Mouse (Mus musculus): ENCODE measurements at regions not wholly inside any gene's neighbourhood (a gene's known extent, or its start where the extent isn't known, plus 50 kb on each side); places are given as distances from the start of the nearest gene placed in this dataset.

- DNase-seq: no peak
Measured at GRCm38 (mm10) chr8:10707122-10707521, 301.1 kb downstream of the Irs2 start.

- no peak for DNase-seq
Measured at GRCm38 (mm10) chr8:10705909-10706308, 302.3 kb downstream of the Irs2 start.

GRCm38 (mm10) chr8:10702755-10703154, 305.5 kb downstream of the Irs2 start:
- no peak for DNase-seq

GRCm38 (mm10) chr8:10702248-10702647, 306.0 kb downstream of the Irs2 start:
- DNase-seq: no peak

GRCm38 (mm10) chr8:10701648-10702061, 306.6 kb downstream of the Irs2 start:
- no peak for DNase-seq

GRCm38 (mm10) chr8:10701226-10701625, 307.0 kb downstream of the Irs2 start:
- DNase-seq: no peak

GRCm38 (mm10) chr8:10699669-10700068, 308.6 kb downstream of the Irs2 start:
- DNase-seq: no peak

GRCm38 (mm10) chr8:10695181-10695580, 313.1 kb downstream of the Irs2 start:
- DNase-seq: no peak

GRCm38 (mm10) chr8:10690659-10691058, 317.6 kb downstream of the Irs2 start:
- no peak for DNase-seq

- no peak for DNase-seq
Measured at GRCm38 (mm10) chr8:10689881-10690280, 318.4 kb downstream of the Irs2 start.

GRCm38 (mm10) chr8:10687867-10688561, 320.2 kb downstream of the Irs2 start:
- no peak for DNase-seq

Measured in thymus, postnatal 14 days (tissue).